Mouse (Mus musculus) neural tube, embryonic 13.5 days (tissue): ENCODE results near the gene Kmt5b. TPM values are rescaled to one million over a fixed set of nuclear protein-coding genes. Genes with fewer than 3 reads are reported as not detected.

Source experiments
- ATAC-seq: fragments of 200-750 bp; cut with Nextera tagmentation; 2 replicates; pipeline ENCODE4 v1.8.0; 2017; ENCODE audit warnings: low read depth, mild to moderate bottlenecking, moderate TSS enrichment, moderate library complexity
- H3K27ac ChIP-seq: fragments of 300-500 bp; sonication (generic); replicated peaks from 2 replicates; pipeline ENCODE4 v1.5.1; 2015; ENCODE audit warnings: moderate library complexity, mild to moderate bottlenecking, inconsistent platforms
- H3K27me3 ChIP-seq: fragments of 300-500 bp; sonication (generic); 2 replicates; pipeline ENCODE4 v1.6.1; 2015; ENCODE audit warnings: mild to moderate bottlenecking, inconsistent platforms
- H3K36me3 ChIP-seq: fragments of 300-500 bp; sonication (generic); 2 replicates; pipeline ENCODE4 v1.6.1; 2015; ENCODE audit warnings: mild to moderate bottlenecking, inconsistent platforms
- H3K4me1 ChIP-seq: fragments of 300-500 bp; sonication (generic); replicated peaks from 2 replicates; pipeline ENCODE4 v1.6.1; 2015; ENCODE audit warnings: inconsistent platforms
- H3K4me2 ChIP-seq: fragments of 300-500 bp; sonication (generic); 2 replicates; pipeline ENCODE4 v1.6.1; 2015; ENCODE audit warnings: inconsistent platforms, mild to moderate bottlenecking, moderate library complexity
- H3K4me3 ChIP-seq: fragments of 300-500 bp; sonication (generic); 2 replicates; pipeline ENCODE4 v1.5.1; 2015; ENCODE audit warnings: mild to moderate bottlenecking, inconsistent platforms
- H3K9ac ChIP-seq: fragments of 300-500 bp; sonication (generic); 2 replicates; pipeline ENCODE4 v1.6.1; 2015; ENCODE audit warnings: moderate library complexity, mild to moderate bottlenecking, inconsistent platforms
- H3K9me3 ChIP-seq: fragments of 300-500 bp; sonication (generic); 2 replicates; pipeline ENCODE4 v1.6.1; 2016; ENCODE audit warnings: inconsistent platforms
- WGBS: fragments of 180-500 bp; shearing (Covaris S2); methylation state at CpG from one replicate; pipeline ENCODE4 v1.1.7; 2015; 5-methylcytosine and 5-hydroxymethylcytosine counted together
- polyA plus RNA-seq: library from polyadenylated mRNA; unstranded; fragments of >200 nt; fragmentation: Nextera tagmentation; extraction: Ambion mirVana; gene quantifications from 2 replicates; pipeline ENCODE4 v1.2.1, GENCODE M21; 2015

Kmt5b gene
- polyA plus RNA-seq, 1 experiment from 2014 or later: 43.7 TPM

DNA sequence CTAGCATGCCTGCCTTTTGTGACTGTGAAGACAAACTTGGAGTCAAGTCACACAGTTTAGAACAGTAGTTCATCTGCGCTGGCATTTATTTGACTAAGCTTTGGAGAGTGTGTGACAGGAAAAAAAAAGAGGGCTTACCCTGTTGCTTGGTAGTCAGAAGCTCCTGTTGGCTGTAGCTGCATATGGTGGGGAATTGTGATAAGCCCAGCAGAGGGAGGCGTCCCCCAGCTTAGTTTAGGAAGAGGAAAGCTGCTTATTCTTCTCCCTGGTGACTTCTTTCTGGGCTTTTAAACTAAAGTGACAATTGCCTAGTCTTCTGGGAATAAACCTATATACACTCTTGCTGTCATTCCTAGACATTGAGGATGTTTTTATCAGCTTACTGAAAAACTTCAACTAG is 95.5 kb downstream of the Kmt5b start:
- H3K4me1 ChIP-seq: no peaks in the 10 kb centered on the region
- ATAC-seq: no peak
- H3K9ac ChIP-seq: no peak overlapping the region

GRCm38 (mm10) chr19:3864960-3865359 is 97.7 kb downstream of the Kmt5b start:
- H3K4me2 ChIP-seq: no peak overlapping the region
- H3K27ac ChIP-seq: no peak overlapping the region
- no peak overlapping the region for H3K4me3 ChIP-seq
- H3K27me3 ChIP-seq: no peaks in the 10 kb centered on the region
- H3K9ac ChIP-seq: no peak overlapping the region
- 91% methylated on average over 2 of the region's 2 CpGs for WGBS
- no peak for ATAC-seq
- peaks cover 23% of the 10 kb centered on the region for H3K36me3 ChIP-seq
- no peaks in the 10 kb centered on the region for H3K4me1 ChIP-seq
- no peaks in the 10 kb centered on the region; the same call in 1 of the 2 replicates for H3K9me3 ChIP-seq

More for the DNA sequence above, 95.5 kb downstream of the Kmt5b start:
- H3K27me3 ChIP-seq: no peaks in the 10 kb centered on the region
- H3K9me3 ChIP-seq: no peaks in the 10 kb centered on the region; the same call in 1 of the 2 replicates
- H3K4me3 ChIP-seq: no peak overlapping the region
- H3K4me2 ChIP-seq: no peak overlapping the region
- H3K36me3 ChIP-seq: peaks cover 23% of the 10 kb centered on the region
- H3K27ac ChIP-seq: no peak overlapping the region
- 73% methylated on average over 2 of the region's 2 CpGs for WGBS

Other genes with a start within 250 kb of the Kmt5b start
- 56.1 and 56.3 TPM in 2 replicates for gene Ppp6r3, start 191.7 kb upstream of the Kmt5b start, polyA plus RNA-seq
- gene Lrp5, start 80.9 kb upstream of the Kmt5b start, polyA plus RNA-seq: 1.6 and 1.9 TPM in 2 replicates
- 38.5 and 42.5 TPM in 2 replicates for gene 1810055G02Rik, start 59.1 kb upstream of the Kmt5b start, polyA plus RNA-seq
- gene Chka, start 84.4 kb downstream of the Kmt5b start, polyA plus RNA-seq: 51.5 and 54.6 TPM in 2 replicates
- gene Tcirg1, start 139.7 kb downstream of the Kmt5b start, polyA plus RNA-seq: 18.4 and 18.9 TPM in 2 replicates
- 286 and 302 TPM in 2 replicates for gene Ndufs8, start 145.4 kb downstream of the Kmt5b start, polyA plus RNA-seq
- gene Aldh3b1, start 162.4 kb downstream of the Kmt5b start, polyA plus RNA-seq: 1.9 and 2.2 TPM in 2 replicates
- gene Unc93b1, start 167.8 kb downstream of the Kmt5b start, polyA plus RNA-seq: 11.8 and 13.5 TPM in 2 replicates
- gene Aldh3b3, start 191.2 kb downstream of the Kmt5b start, polyA plus RNA-seq: not detected in 2 replicates
- 0.14 and 0.32 TPM in 2 replicates for gene Aldh3b2, start 204.9 kb downstream of the Kmt5b start, polyA plus RNA-seq
- 2.3 and 3.9 TPM in 2 replicates for gene Acy3, start 219.1 kb downstream of the Kmt5b start, polyA plus RNA-seq
- gene Tbx10, start 225.3 kb downstream of the Kmt5b start, polyA plus RNA-seq: not detected in 2 replicates
- gene Nudt8, start 233.2 kb downstream of the Kmt5b start, polyA plus RNA-seq: 22.5 and 22.9 TPM in 2 replicates
- 4.7 and 6.0 TPM in 2 replicates for gene Gm49405, start 233.2 kb downstream of the Kmt5b start, polyA plus RNA-seq
- gene Doc2g, start 235.9 kb downstream of the Kmt5b start, polyA plus RNA-seq: 6.0 and 7.1 TPM in 2 replicates
- 217 and 222 TPM in 2 replicates for gene Ndufv1, start 245.4 kb downstream of the Kmt5b start, polyA plus RNA-seq